Mouse (Mus musculus): ENCODE measurements around the gene Ubqln4. TPM values are rescaled to one million over a fixed set of nuclear protein-coding genes. Genes with fewer than 3 reads are reported as not detected.

The Ubqln4 gene
- polyA plus RNA-seq, 2 experiments = 17.9 to 22.7 TPM

DNA sequence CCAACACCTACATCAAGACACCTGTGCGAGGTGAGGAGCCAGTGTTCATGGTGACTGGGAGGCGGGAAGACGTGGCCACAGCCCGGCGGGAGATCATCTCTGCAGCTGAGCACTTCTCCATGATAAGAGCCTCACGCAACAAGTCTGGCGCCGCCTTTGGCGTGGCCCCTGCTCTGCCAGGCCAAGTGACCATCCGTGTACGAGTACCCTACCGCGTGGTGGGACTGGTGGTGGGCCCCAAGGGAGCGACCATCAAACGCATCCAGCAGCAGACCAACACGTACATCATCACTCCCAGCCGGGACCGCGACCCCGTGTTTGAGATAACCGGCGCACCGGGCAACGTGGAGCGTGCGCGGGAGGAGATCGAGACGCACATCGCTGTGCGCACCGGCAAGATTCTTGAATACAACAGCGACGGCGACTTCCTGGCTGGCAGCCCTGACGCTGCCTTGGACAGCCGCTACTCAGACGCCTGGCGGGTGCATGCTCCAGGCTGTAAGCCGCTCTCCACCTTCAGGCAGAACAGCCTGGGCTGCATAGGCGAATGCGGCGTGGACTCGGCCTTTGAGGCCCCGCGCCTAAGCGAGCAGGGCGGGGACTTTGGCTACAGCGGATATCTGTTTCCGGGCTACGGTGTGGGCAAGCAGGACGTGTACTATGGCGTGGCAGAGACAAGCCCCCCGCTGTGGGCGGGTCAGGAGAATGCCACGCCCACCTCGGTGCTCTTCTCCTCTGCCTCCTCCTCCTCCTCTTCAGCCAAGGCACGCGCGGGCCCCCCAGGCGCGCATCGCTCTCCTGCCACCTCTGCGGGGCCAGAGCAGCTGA is 17.2 kb upstream of the Ubqln4 start:
- DNase-seq (ENCODE audit: low read depth in 3 of 3, low spot score in 3 of 3) = peak; percentile 62 to 70 (median 67)
- Histone ChIP-seq H3K4me1 (replicated peaks; ENCODE audit: control insufficient read depth in 2 of 2, insufficient read depth in 2 of 2, low read length in 1 of 2) (peaks cover 5 to 9% of the 10 kb centered on the region in 2 experiments), H3K27me3 (ENCODE audit: control insufficient read depth, insufficient read depth, low read length) (peaks cover 6% of the 10 kb centered on the region), H3K9me3 (ENCODE audit: control insufficient read depth, low read length) (no peaks in the 10 kb centered on the region), H3K4me2 (ENCODE audit: low read depth) (peak overlapping the region; percentile 91), H3K9ac (replicated peaks) (peak overlapping the region; percentile 63), H3K27ac (peak overlapping the region; percentile 42; the same call in 1 of the 2 replicates), H3K4me3 (ENCODE audit: insufficient read depth in 1 of 2, low read depth in 2 of 2, low read length in 2 of 2) (peak overlapping the region; percentile 61 to 64), H3K36me3 (replicated peaks; ENCODE audit: control insufficient read depth, insufficient read depth, low read depth) (no peaks in the 10 kb centered on the region)
- TF ChIP-seq CTCF (IDR thresholded peaks at IDR 0.05; ENCODE audit: low read depth) = no peak; the same call in 1 of the 2 replicates
- no peak for TF ChIP-seq EP300 (IDR thresholded peaks at IDR 0.05; ENCODE audit: low read depth)
- 5% methylated on average over 63 of the region's 64 CpGs for WGBS (ENCODE audit: insufficient replicate concordance)
- ATAC-seq (ENCODE audit: insufficient read depth) = peak; percentile 84

DNA sequence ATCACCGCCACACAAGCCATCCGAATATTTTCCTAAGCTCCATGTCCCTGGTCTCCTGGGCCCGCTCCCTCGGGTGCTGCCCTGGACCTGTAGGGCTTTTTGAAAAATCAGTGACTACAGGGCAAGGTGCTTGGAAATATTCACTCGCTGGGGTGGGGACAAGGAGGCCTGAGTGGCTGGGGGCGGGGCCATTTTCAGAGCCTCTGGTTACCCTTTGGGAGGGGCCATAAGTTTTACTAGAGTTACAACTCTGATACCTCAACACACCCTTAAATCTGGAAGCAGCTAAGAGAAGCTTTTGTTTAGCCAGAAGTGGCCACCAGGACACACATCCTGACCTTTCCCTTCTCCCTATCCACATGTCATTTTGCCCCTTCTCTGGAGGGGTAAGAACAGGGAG is 16.4 kb upstream of the Ubqln4 start:
- Histone ChIP-seq H3K4me3 (ENCODE audit: insufficient read depth in 1 of 2, low read depth in 2 of 2, low read length in 2 of 2) (peak overlapping the region in 1 of 2 experiments; percentile 64; a peak in 2 of 4 replicates), H3K9me3 (ENCODE audit: control insufficient read depth, low read length) (no peaks in the 10 kb centered on the region), H3K27ac (no peak overlapping the region), H3K4me1 (replicated peaks; ENCODE audit: control insufficient read depth in 2 of 2, insufficient read depth in 2 of 2, low read length in 1 of 2) (peaks cover 5 to 9% of the 10 kb centered on the region in 2 experiments), H3K4me2 (ENCODE audit: low read depth) (peak overlapping the region; percentile 91), H3K27me3 (ENCODE audit: control insufficient read depth, insufficient read depth, low read length) (peaks cover 6% of the 10 kb centered on the region), H3K9ac (replicated peaks) (no peak overlapping the region; the same call in 1 of the 2 replicates), H3K36me3 (replicated peaks; ENCODE audit: control insufficient read depth, insufficient read depth, low read depth) (no peaks in the 10 kb centered on the region)
- TF ChIP-seq CTCF (IDR thresholded peaks at IDR 0.05; ENCODE audit: low read depth) = no peak
- no peak for TF ChIP-seq EP300 (IDR thresholded peaks at IDR 0.05; ENCODE audit: low read depth)
- WGBS (ENCODE audit: insufficient replicate concordance) = 61% methylated on average over 6 of the region's 6 CpGs
- DNase-seq (ENCODE audit: low read depth in 3 of 3, low spot score in 3 of 3) (no peak), ATAC-seq (ENCODE audit: insufficient read depth) (no peak)

DNA sequence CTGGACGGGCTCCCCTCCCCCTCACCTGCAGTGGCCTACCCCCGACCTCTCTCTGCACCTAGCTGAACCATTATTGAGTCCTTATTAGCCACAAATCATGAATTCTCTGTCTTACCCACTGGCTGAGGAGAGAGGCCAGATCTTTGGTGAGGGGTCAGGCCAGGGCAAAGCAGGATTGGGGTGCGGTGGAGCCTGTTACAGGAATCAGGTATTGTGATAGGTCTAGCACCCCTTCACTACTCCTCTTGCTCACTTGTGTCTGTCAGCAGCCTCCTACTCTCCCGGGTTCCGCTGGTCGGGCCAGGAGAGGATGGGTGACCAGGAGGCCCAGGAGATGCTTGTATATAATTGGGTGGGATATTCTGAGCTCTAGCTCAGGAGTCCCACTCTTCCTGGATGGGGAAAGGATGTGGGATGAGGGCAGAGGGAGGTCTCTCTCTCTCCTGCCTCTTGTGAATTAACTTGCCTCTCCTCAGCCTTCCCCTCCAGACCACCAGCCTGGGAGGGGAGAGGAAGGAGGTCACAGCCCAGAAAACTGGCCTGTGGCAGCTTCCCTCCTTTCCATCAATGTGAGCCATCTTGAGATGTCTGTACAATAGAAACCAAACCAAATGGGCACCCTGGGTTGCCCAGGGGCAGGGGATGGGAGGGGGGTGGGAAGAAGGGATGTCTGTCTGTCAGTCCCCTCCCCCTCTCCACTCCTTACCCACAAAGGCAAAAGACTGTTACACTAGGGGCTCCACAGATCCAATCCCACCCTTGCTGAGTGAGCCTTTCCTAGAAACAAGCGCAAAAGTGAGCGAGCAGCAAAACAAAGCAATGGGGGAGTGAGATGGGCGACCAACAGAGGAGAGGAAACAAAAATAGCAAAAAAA is 15.1 kb upstream of the Ubqln4 start:
- no peak for TF ChIP-seq EP300 (IDR thresholded peaks at IDR 0.05; ENCODE audit: low read depth)
- no peak for TF ChIP-seq CTCF (IDR thresholded peaks at IDR 0.05; ENCODE audit: low read depth)
- DNase-seq (ENCODE audit: low read depth in 3 of 3, low spot score in 3 of 3) (no peak), ATAC-seq (ENCODE audit: insufficient read depth) (no peak)
- peaks cover 5 to 9% of the 10 kb centered on the region in 2 experiments for H3K4me1 ChIP-seq (replicated peaks; ENCODE audit: control insufficient read depth in 2 of 2, insufficient read depth in 2 of 2, low read length in 1 of 2)
- H3K27ac ChIP-seq = no peak overlapping the region
- no peaks in the 10 kb centered on the region for H3K9me3 ChIP-seq (ENCODE audit: control insufficient read depth, low read length)
- H3K9ac ChIP-seq (replicated peaks) = no peak overlapping the region
- H3K4me2 ChIP-seq (ENCODE audit: low read depth) = no peak overlapping the region
- no peaks in the 10 kb centered on the region; the same call in 1 of the 2 replicates for H3K27me3 ChIP-seq (ENCODE audit: control insufficient read depth, insufficient read depth, low read length)
- 67% methylated on average over 9 of the region's 9 CpGs for WGBS (ENCODE audit: insufficient replicate concordance)
- H3K36me3 ChIP-seq (replicated peaks; ENCODE audit: control insufficient read depth, insufficient read depth, low read depth) = no peaks in the 10 kb centered on the region
- no peak overlapping the region for H3K4me3 ChIP-seq (ENCODE audit: insufficient read depth in 1 of 2, low read depth in 2 of 2, low read length in 2 of 2)

DNA sequence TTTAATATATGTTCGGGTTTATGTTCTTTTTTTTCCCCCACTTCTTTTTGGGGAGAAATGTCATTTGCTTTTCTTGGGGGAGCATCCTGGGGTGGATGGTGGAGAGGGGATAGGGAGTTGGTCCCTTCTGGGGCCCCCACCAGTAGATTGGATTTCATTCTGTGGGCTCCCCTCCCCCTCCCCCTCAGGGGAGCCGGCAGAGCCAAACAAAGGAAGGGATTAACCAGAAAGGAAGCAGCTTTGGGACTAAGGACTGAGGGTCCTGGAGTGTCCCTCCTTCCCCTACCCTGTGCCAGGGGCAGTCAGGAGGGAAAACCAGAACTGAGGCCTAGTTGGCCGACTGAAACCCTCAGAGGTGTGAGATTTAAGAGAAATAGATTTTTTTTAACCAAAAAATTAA is 14.2 kb upstream of the Ubqln4 start:
- DNase-seq (ENCODE audit: low read depth in 3 of 3, low spot score in 3 of 3) (no peak), ATAC-seq (ENCODE audit: insufficient read depth) (no peak)
- Histone ChIP-seq H3K4me2 (ENCODE audit: low read depth) (no peak overlapping the region), H3K4me3 (ENCODE audit: insufficient read depth in 1 of 2, low read depth in 2 of 2, low read length in 2 of 2) (no peak overlapping the region), H3K9me3 (ENCODE audit: control insufficient read depth, low read length) (no peaks in the 10 kb centered on the region), H3K27ac (no peak overlapping the region), H3K36me3 (replicated peaks; ENCODE audit: control insufficient read depth, insufficient read depth, low read depth) (no peaks in the 10 kb centered on the region), H3K9ac (replicated peaks) (no peak overlapping the region), H3K27me3 (ENCODE audit: control insufficient read depth, insufficient read depth, low read length) (no peaks in the 10 kb centered on the region), H3K4me1 (replicated peaks; ENCODE audit: control insufficient read depth in 2 of 2, insufficient read depth in 2 of 2, low read length in 1 of 2) (peaks cover 5 to 15% of the 10 kb centered on the region in 2 experiments)
- 39% methylated on average over 3 of the region's 3 CpGs for WGBS (ENCODE audit: insufficient replicate concordance)
- TF ChIP-seq EP300 (IDR thresholded peaks at IDR 0.05; ENCODE audit: low read depth) (no peak), CTCF (IDR thresholded peaks at IDR 0.05; ENCODE audit: low read depth) (no peak)

DNA sequence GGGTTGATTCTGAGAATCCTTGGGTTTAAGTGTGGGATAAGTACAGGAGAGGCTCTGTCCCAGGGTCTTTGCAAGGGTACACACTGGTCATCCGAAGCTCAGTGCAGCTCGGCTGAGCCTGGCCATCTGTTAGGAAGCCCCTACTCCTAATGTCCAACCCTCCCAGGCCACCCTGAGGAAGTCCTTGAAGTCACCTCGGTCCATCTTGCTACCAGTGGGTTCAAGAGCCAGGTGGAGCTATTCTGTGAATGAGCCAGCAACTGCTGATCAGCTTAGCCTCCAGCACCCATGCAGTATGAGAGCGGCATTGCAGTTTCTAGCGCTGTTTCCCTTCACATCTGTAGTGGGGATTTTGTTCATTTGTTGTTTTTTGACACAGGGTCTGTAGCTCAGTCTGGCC is 13.5 kb upstream of the Ubqln4 start:
- H3K9ac ChIP-seq (replicated peaks) = no peak overlapping the region
- no peak overlapping the region for H3K4me2 ChIP-seq (ENCODE audit: low read depth)
- no peak for TF ChIP-seq EP300 (IDR thresholded peaks at IDR 0.05; ENCODE audit: low read depth)
- TF ChIP-seq CTCF (IDR thresholded peaks at IDR 0.05; ENCODE audit: low read depth) = no peak
- H3K36me3 ChIP-seq (replicated peaks; ENCODE audit: control insufficient read depth, insufficient read depth, low read depth) = no peaks in the 10 kb centered on the region
- H3K27ac ChIP-seq = no peak overlapping the region
- H3K9me3 ChIP-seq (ENCODE audit: control insufficient read depth, low read length) = no peaks in the 10 kb centered on the region
- H3K4me1 ChIP-seq (replicated peaks; ENCODE audit: control insufficient read depth in 2 of 2, insufficient read depth in 2 of 2, low read length in 1 of 2) = peaks cover 5 to 15% of the 10 kb centered on the region in 2 experiments
- DNase-seq (ENCODE audit: low read depth in 3 of 3, low spot score in 3 of 3) = no peak
- WGBS (ENCODE audit: insufficient replicate concordance) = 68% methylated on average over 5 of the region's 5 CpGs
- no peak for ATAC-seq (ENCODE audit: insufficient read depth)
- no peaks in the 10 kb centered on the region for H3K27me3 ChIP-seq (ENCODE audit: control insufficient read depth, insufficient read depth, low read length)
- H3K4me3 ChIP-seq (ENCODE audit: insufficient read depth in 1 of 2, low read depth in 2 of 2, low read length in 2 of 2) = no peak overlapping the region

Measured in liver, embryonic 14.5 days (tissue).